Mouse (Mus musculus) left cerebral cortex, adult 18-20 months (tissue): ENCODE measurements around the gene Sh2b3. TPM values are rescaled to one million over a fixed set of nuclear protein-coding genes. Genes with fewer than 3 reads are reported as not detected.

ENCODE experiments used
- DNase-seq, 2 experiments: peaks; one replicate each; pipeline ENCODE4 v3.0.0; 2021 to 2022; ENCODE audit warnings: low spot score in 2 of 2, mixed read lengths in 1 of 2
- total RNA-seq, 2 experiments: library from RNA; stranded (reverse); gene quantifications; 2 replicates each; pipeline ENCODE4 v1.2.3; 2021

Gene Sh2b3
- total RNA-seq, 2 experiments from 2014 or later = 24.3 to 26.4 TPM

- no peak for DNase-seq
Observed at GRCm38 (mm10) chr5:121846322-121846721, 8.9 kb upstream of the Sh2b3 start.

DNA sequence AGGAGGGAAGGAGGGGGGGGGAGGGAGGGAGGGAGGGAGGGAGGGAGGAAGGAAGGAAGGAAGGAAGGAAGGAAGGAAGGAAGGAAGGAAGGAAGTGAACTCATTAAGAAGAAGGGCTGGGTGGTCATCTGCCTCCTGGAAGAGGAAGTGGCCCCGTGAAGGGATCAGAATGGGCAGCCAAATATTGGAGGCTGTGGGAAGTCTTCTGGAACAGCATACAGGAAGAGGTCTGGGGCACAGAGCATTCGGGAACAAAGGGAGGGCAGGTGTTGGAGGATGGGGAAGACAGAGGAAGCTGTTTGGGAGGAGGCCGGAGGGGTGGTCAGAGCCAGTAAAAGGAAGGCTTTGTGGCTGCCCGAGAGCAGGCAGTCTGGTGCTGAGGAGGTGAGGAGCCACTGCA is 7.9 kb upstream of the Sh2b3 start:
- no peak for DNase-seq

DNA sequence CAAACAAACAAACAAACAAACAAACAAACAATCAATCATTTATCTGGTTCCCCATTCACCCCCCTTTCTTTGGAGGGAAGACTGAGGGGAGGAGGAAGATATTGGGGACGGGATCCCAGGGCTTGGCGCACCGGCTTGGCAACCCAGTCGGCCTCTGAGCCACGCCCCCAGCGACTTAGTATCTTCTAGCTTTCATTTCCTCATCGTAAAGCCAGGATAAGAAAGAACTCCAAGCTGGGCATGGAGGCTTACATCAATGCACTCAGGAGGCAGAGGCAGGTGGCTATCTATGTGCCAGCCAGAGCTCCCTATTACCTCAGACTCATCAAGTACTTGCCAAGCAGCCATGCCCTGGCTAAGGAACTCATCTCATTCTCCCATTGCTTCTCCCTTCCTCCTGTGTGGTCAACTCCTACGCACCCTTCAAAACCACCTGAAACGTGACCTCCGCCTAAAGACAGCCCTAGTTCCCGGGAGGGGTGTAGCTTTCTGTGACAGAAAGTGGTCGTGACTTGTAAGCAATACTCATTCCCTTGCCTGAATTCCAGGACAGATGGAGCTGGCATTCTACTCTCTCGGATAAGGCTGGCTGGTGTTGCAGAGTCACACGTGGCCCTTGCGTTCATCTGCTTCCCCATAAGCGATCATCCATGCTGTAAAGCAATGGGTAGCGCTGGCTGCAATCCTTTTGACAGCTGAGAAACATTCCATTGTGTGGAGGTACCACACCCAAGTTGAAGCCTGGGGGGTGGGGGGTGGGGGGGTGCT is 5.9 kb upstream of the Sh2b3 start:
- no peak for DNase-seq

- DNase-seq = peak; percentile 85 to 87
Observed at GRCm38 (mm10) chr5:121842665-121843118, 5.2 kb upstream of the Sh2b3 start.

DNA sequence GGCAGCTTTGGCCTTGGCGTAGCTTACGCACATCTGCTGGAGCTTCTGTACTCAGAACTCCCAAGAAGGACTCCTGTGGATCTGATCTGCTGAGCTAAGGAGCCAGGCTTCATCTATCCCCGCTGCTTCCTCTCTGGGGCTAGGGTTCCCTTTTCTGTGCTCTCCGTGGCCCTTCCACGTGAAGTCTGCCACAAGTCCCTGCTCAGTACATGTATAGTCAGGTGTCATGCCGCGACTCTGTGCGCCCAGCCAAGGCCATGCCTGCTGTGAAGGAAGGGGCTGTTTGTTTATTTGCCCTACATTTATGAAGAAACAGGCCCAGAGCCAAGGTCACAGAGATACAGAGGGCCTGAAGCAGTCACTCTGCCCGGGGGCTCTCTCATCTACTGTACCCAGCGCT is 4.5 kb upstream of the Sh2b3 start:
- DNase-seq = no peak

- no peak for DNase-seq
Observed at GRCm38 (mm10) chr5:121841516-121841915, 4.1 kb upstream of the Sh2b3 start.

- DNase-seq = no peak
Observed at GRCm38 (mm10) chr5:121839128-121839473, 1.7 kb upstream of the Sh2b3 start.

DNA sequence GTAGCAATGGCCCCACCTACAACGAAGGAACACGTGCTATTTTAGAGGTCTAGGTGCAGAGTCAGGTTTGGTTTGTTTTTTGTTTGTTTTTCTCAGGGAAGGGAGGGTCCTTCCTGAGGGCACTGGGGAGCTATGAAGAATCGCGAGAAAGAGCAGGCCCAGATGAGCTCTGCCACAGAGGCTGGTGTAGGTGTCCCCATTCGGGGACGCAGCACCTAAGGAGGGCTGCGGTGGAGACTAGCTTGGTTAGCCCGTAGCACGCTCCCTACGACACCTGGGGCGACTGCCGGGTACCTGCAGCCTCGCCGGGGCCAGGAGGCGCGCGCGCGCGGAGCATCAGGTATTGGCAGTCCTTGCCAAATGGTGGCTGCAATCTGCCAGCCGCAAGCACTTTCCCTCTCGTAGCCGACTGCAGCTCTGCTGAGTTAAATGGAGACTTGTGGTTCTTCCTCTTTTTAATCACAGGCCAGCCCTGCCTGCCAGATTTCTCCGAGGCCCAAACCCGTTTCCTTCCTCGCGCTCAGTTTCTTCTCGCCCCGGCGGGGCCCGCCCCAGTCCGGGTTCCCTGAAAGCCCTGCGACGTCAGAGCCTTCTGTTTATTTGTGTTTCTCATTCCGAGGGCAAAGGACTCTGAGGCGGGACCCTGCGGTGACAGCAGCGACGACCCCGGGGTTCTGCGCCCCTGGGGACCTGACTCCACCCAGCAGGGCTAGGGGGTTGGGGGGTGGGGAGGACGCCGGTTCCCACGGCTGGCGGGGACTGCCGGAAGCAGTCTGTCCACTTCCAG is 1.1 kb upstream of the Sh2b3 start:
- peak in 1 of 2 experiments; percentile 50 for DNase-seq

- DNase-seq = peak; percentile 77 to 85
Observed at GRCm38 (mm10) chr5:121836692-121837415, 592 bp downstream of the Sh2b3 start.

DNA sequence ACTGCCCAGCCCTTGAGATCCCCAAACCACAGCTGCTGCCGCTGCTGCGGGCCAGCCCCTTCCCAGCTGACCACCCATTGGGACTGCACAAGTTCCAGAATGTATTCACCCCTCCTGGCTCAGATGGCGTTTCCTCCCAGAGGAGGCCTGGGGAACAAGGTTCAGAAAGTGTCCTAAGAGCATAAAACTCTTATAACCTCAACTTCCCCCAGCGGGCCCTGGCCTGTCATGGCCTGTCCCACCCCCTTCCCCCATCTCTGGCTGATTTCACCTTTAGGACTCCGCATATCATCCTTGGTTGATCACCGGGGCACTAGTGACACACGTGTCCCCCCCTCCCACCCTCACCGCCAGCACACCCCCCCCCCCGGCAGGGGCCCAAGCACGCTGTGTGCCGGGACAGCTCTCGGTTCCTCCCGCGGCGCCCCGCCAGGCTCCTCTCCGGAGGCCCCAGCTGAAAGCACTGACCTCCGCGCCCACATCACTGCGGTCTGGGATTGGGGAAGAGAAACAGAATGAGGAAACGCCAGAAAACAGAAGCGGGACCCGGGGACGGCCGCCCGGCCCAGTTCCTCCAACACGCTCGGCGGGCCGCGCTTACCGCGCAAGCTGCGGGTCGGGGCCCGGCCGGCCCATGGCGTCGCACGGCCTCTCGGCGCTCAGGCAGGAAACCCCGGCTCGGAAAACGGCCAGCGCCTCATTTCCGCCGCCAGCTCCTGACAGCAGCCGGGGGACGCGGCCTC is 1.3 kb downstream of the Sh2b3 start:
- peak in 1 of 2 experiments; percentile 35 for DNase-seq

- DNase-seq = no peak
Observed at GRCm38 (mm10) chr5:121834991-121835747, 2.3 kb downstream of the Sh2b3 start.

DNA sequence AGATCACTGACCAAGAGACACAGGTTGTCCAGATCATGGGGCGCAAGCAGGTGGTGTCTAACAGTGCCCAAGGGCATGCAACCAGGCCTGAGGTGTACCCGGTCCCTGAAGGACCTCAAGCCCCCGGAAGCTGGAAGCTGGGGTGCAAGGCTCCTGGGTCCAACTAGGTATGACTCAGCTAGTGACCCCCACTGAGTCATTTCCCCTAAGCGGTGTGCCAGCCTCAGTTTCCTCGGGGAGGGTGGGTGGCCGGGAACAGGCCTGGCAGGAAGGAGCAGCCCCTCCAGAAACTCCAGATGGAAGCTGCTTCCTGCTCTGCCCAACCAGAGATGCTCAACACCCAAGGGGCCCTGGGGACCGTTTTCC is 3.2 kb downstream of the Sh2b3 start:
- no peak for DNase-seq

- no peak for DNase-seq
Observed at GRCm38 (mm10) chr5:121833572-121834240, 3.7 kb downstream of the Sh2b3 start.

DNA sequence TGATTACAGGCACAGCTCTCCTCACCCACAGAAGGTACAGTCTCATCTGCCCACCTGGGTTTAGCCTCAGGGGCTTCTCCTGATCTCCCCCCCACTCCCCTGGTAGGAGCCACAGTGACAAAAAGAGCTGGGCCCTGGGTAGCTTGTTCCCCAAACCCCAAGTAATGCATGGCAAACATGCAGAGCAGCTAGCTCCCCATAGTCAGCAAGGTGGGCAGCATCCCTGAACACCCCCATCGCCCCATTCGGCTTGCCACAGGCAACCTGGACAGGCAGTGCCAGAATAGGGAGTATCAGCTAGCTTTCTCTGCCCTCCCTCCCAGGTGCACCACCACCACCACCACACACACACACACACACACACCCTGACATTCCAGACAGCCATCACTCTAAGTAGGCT is 4.3 kb downstream of the Sh2b3 start:
- DNase-seq = no peak

- DNase-seq = no peak
Observed at GRCm38 (mm10) chr5:121832376-121833155, 4.9 kb downstream of the Sh2b3 start.

GRCm38 (mm10) chr5:121831002-121831601 is 6.3 kb downstream of the Sh2b3 start:
- no peak for DNase-seq

- DNase-seq = peak; percentile 52 to 66
Observed at GRCm38 (mm10) chr5:121828491-121829432, 8.7 kb downstream of the Sh2b3 start.
